Mouse (Mus musculus) skeletal muscle tissue, postnatal 0 days (tissue): ENCODE data around the gene Themis. TPM values are rescaled to one million over a fixed set of nuclear protein-coding genes. Genes with fewer than 3 reads are reported as not detected.

Source experiments
- polyA plus RNA-seq: library from polyadenylated mRNA; unstranded; fragments of >200 nt; fragmentation: Nextera tagmentation; extraction: Ambion mirVana; gene quantifications from 2 replicates; pipeline ENCODE4 v1.2.1, GENCODE M21; 2015

Themis gene
- not detected in 2 replicates for polyA plus RNA-seq

DNA sequence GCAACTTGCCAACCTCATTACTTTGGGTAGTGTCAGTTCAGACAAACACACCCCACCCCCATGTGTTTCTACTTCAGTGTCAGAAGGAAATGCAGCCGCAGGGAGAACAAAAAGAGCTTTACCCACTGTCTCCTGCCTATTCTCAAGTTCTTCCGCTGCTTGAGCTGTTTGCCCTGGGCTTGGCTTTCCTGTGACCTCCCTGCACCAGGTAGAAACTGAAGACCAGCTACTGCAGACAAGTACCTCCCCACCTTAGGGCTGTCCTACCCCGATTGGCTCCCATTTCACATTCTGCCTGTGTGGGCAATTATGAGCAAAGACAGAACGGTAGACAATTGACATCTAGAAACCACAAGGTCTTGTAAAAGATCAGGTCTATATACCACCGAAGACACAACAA, at the start of gene Themis:
Themis (plus strand) TSS at position 100 of the 400 bp plus-strand sequence.

